Comparison of ENCODE assay signal across 30 mouse cellular contexts in genomic region chr5:117165946-117166345, GRCm38 (mm10).
"Had no signal": no experiment of that assay in that cellular context is flagged by ENCODE, and none has a peak within 500 bp of the region (broad histone marks: within the 10 kb centered on the region; RNA-seq: fewer than 3 reads in every experiment).

No protein-coding gene starts in this region.

- H3K9me3 ChIP-seq: limb, embryonic 10.5 days; limb, embryonic 12.5 days; limb, embryonic 13.5 days; limb, embryonic 15.5 days; liver, embryonic 12.5 days; liver, embryonic 13.5 days; liver, embryonic 15.5 days; lung, embryonic 15.5 days; megakaryocyte, embryonic 14.5 days; midbrain, embryonic 10.5 days; midbrain, embryonic 12.5 days; midbrain, embryonic 13.5 days; midbrain, embryonic 15.5 days; neural tube, embryonic 12.5 days had no signal

- H3K27me3 ChIP-seq: limb, embryonic 12.5 days; limb, embryonic 13.5 days; limb, embryonic 15.5 days; liver, embryonic 12.5 days; liver, embryonic 13.5 days; liver, embryonic 15.5 days; lung, embryonic 15.5 days; megakaryocyte, embryonic 14.5 days; midbrain, embryonic 12.5 days; midbrain, embryonic 13.5 days; midbrain, embryonic 15.5 days; neural tube, embryonic 12.5 days had no signal

- H3K9ac ChIP-seq: limb, embryonic 12.5 days; limb, embryonic 13.5 days; limb, embryonic 15.5 days; liver, embryonic 12.5 days; liver, embryonic 13.5 days; liver, embryonic 14.5 days; liver, embryonic 15.5 days; liver, postnatal 0 days; lung, embryonic 14.5 days; lung, embryonic 15.5 days; midbrain, embryonic 12.5 days; midbrain, embryonic 13.5 days; midbrain, embryonic 15.5 days; neural tube, embryonic 12.5 days had no signal

- H3K4me2 ChIP-seq: limb, embryonic 12.5 days; limb, embryonic 13.5 days; limb, embryonic 15.5 days; liver, embryonic 11.5 days; liver, embryonic 12.5 days; liver, embryonic 13.5 days; liver, embryonic 15.5 days; lung, embryonic 14.5 days; lung, embryonic 15.5 days; midbrain, embryonic 11.5 days; midbrain, embryonic 12.5 days; midbrain, embryonic 13.5 days; midbrain, embryonic 15.5 days; neural tube, embryonic 12.5 days had no signal

- H3K27ac ChIP-seq: left cerebral cortex, adult 2 months; limb, embryonic 10.5 days; limb, embryonic 12.5 days; limb, embryonic 13.5 days; limb, embryonic 15.5 days; liver, embryonic 12.5 days; liver, embryonic 13.5 days; liver, embryonic 14.5 days; liver, embryonic 15.5 days; lung, embryonic 15.5 days; macrophage; midbrain, embryonic 10.5 days; midbrain, embryonic 12.5 days; midbrain, embryonic 13.5 days; midbrain, embryonic 15.5 days; neural tube, embryonic 12.5 days had no signal

- ATAC-seq: liver, embryonic 12.5 days; liver, postnatal 0 days; midbrain, embryonic 13.5 days; midbrain, embryonic 15.5 days; midbrain, embryonic 16.5 days had no signal

- H3K4me1 ChIP-seq: limb, embryonic 12.5 days; limb, embryonic 13.5 days; limb, embryonic 15.5 days; midbrain, embryonic 10.5 days; midbrain, embryonic 12.5 days; midbrain, embryonic 13.5 days; midbrain, embryonic 15.5 days; neural tube, embryonic 12.5 days had no signal

- H3K4me3 ChIP-seq: left cerebral cortex, adult 2 months; limb, embryonic 10.5 days; limb, embryonic 12.5 days; limb, embryonic 13.5 days; limb, embryonic 15.5 days; liver, embryonic 12.5 days; liver, embryonic 13.5 days; liver, embryonic 15.5 days; lung, embryonic 15.5 days; megakaryocyte, embryonic 14.5 days; midbrain, embryonic 10.5 days; midbrain, embryonic 12.5 days; midbrain, embryonic 13.5 days; midbrain, embryonic 15.5 days; myocyte; neural tube, embryonic 12.5 days had no signal

- H3K36me3 ChIP-seq: limb, embryonic 10.5 days; limb, embryonic 12.5 days; limb, embryonic 13.5 days; lung, embryonic 15.5 days; midbrain, embryonic 10.5 days; midbrain, embryonic 12.5 days; midbrain, embryonic 13.5 days; midbrain, embryonic 15.5 days; neural tube, embryonic 12.5 days had no signal

- DNase-seq: left cerebral cortex, postnatal 4 days; liver; liver, embryonic 13.5 days; liver, postnatal 0 days; lung, adult 18-20 months; lung, embryonic 14.5 days; lung, postnatal 10 days; lung, postnatal 36 days; lung, postnatal 4 days; midbrain, embryonic 14.5 days had no signal
